Mouse (Mus musculus): ENCODE measurements around the gene 1700029F12Rik. TPM values are rescaled to one million over a fixed set of nuclear protein-coding genes. Genes with fewer than 3 reads are reported as not detected.

1700029F12Rik gene
- total RNA-seq, 2 experiments from 2014 or later: not detected

DNA sequence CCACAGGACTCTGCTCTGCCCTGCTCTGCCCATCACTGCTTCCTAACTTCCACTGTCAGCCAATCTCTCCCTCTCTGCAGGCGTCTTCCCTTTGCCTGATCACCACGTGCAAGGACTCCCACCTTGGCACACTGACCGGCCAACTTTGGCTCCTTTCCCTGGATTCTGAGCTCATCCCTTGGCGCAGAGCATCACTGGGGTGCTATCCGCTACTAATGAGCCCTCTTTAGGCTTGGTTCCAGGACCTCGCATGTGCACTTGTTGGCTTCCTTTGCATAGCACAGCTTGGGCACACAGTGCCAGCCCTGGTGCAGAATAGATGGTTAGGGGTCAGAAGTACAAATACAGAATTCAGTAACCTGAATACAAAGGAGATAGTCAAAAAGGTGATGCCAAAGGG is 17.0 kb upstream of the 1700029F12Rik start:
- intact Hi-C loops (cut with DNase I): loop anchor here (10.0 kb wide), 2 partner anchors 196 to 316 kb away; no protein-coding TSS in a partner anchor

DNA sequence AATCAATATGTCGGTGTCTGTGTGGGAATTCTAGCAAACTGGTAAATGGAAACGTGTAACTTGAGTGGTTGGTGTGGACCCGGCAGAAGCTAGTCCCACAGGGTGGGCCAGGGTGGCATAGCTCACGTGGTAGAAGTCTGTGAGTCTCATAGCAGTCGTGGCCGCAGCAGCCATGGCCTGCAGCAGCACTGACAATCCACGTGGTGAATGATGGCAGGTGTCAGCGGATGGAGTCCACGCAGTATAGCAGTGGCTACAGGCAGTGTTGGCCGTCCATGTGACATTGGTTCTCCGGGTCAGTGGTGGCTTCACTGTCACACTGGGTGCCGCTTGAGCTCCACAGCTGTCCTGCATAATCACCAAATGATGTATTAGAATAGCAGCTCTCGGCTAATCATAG is 4.1 kb downstream of the 1700029F12Rik start:
- DNase-seq: no peak

More for the DNA sequence above, 17.0 kb upstream of the 1700029F12Rik start:
- DNase-seq: peak; percentile 94

DNA sequence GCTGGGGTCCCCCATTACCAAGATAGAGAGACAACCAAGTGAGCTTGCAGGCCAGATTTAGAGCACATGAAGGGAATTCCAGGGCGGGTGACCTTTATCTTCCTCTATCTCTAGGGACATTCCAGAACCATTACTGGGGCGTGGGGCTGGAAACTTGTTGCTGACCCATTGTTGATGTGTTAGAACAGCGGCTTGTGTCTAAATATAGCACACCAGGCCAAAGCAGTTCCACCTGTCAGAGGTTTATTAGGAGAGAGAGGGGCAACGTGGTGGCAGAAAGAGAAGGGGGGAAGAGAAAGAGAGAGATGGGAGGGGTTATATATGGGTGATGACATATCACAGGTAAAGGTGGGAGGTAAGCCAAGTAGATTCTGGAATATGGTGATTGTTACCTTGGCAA is 12.3 kb downstream of the 1700029F12Rik start:
- no peak for DNase-seq
- intact Hi-C loops (cut with DNase I): no loop called here

More for the DNA sequence above, 4.1 kb downstream of the 1700029F12Rik start:
- intact Hi-C loops (cut with DNase I): no loop called here

DNA sequence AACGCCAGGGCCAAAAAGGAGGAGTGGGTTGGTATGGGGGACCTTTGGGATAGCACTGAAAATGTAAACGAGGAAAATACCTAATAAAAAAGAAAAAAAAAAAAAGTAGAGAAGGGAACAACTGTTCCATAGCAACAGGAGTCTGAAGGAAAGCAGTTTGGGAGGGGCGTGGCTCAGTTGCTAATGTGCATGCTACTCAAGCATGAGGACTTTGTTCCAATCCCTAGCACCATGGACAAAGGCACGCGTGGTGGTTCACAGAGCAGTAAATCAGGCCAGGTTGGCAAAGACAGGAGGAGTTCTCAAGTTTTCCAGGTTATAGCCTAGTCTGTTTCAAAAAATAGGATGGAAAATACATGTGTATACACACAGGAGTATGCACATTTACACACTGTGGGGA is 14.0 kb downstream of the 1700029F12Rik start:
- no peak for DNase-seq

DNA sequence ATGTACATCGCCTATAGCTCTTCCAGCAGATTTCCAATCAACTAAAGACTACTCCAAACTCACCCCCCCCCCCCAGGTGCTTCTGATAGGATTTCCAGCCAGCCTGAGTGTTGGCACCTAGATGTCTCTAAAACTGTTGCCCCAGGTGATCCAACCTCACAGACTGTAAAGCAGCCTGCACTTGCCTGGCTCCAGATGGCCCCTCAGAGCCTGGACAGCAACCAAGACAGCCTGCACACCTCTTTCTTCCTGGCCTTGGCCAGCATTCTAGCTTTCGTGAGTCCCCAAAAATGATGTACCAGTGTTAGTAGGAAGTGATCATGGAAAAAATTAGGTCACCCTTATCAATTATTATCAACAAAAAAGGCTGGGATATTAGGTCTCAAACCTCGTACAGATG is 16.5 kb downstream of the 1700029F12Rik start:
- intact Hi-C loops (cut with DNase I): no loop called here
- DNase-seq: peak; percentile 32

More for the DNA sequence above, 14.0 kb downstream of the 1700029F12Rik start:
- intact Hi-C loops (cut with DNase I): no loop called here

DNA sequence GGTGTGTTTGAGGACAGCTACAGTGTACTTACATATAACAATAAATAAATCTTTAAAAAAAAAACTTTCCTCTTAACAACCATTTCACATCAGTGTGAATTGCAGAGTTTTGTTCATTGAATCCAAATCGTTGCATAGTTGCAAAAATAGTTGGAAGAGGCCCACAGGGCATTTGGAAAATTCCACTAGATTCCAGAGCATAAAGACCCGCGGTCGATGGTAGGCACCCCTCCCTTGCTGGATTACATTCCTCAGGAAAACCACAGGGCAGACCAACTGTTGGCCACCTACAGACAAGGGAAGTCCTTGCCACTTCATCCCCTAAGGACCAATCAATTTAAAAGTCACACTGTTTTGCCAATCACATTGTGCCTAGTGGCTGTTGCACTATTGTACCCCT is 19.8 kb downstream of the 1700029F12Rik start:
- no peak for DNase-seq
- intact Hi-C loops (cut with DNase I): no loop called here

DNA sequence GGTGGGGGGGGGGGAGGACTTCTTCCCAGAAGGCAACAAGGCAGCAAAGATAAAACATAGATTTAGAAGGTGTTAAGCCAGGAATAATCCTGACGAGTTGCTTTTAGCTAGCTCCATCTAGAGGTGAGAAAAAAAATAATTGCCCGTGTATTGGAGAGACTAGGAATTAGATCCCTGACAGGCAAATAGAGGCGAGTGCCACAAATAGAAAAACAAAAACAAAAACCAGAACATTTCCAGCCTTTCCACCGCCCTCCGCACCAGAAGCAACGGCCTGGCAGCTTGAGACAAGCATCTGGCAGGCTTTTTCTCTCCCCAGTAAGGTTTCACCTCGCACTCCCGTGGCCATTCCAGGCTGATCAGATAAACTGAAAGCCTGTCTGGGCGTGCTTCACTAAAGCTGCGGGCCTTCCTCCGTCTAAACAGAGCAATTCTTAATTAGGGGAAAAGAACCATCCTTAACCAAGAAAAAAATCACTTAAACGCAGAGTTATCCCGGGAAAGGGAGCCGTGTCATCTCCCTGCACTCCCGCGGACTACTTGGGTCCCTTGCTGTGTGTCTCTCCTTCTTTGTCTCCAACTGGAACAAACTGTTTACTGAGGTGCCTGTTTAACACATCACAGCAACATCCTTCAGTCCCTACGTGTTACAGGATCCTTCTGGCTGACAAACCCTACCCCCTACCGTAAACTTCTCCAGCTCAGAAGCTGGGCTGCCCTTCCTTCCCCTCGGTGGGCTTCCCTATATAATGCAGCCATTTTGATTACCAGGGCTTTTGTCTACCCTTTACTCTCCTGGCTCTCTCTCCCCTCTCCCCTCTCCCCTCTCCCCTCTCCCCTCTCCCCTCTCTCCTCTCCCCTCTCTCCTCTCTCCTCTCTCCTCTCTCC is 25.7 kb downstream of the 1700029F12Rik start:
- intact Hi-C loops (cut with DNase I): loop anchor here (5.0 to 10.0 kb wide), 2 partner anchors 81 to 154 kb away; no protein-coding TSS in a partner anchor
- DNase-seq: peak; percentile 18

DNA sequence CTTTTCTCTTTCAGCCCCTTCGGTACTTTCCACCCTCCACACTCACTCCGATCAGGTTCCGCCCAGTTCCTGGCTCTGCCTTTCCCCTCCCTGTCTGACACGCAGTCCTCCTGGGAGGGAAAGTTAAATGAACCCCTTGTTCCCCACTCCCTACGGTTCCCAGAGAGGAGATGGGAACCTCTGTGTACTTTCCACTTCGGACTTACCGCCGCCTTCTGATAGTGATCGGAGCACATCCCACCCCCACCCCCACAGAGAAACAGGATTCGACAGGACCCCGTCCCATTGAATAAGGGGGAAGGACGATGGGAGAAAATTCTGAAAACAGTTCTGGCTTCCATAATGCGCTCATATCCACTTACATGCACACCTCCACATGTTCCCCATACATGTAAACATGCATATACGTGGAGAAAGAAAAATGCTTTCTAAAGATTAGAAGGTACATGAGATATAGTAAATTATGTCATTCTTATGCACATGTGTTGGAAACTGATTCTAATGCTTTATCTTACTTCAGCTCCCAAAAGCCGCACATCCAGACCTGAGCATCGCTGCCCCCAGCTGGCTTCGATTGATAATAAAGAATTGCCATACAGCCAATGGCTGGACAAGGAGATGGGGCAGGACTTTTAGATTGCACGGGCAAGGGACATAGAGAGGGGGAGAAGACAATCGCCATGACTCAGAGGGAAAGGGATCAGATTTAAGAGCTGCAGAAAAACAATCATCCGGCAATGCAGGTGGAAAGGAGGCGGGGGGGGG is 26.5 kb downstream of the 1700029F12Rik start:
- peak; percentile 20 for DNase-seq
- intact Hi-C loops (cut with DNase I): loop anchor here (5.0 to 10.0 kb wide), 2 partner anchors 80 to 153 kb away; no protein-coding TSS in a partner anchor

DNA sequence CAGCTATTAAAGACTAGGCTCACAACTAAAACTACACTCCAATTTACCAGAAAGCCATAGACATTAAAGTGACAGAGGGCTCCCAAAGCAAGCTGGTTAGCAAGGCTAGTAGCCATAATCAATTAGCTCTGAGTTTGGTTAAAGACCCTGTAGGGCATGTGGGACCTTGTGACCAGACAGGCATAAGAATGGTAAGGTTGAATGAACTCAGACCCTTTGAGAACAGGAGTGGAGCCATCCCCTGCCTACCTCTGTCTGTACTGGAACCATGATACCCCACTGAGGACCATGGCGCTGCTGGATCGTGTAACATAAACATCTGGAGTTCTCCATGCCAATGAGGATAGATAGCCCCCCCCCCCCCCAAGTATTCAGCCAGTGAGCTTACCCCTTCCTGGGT is 27.4 kb downstream of the 1700029F12Rik start:
- intact Hi-C loops (cut with DNase I): loop anchor here (5.0 to 10.0 kb wide), 2 partner anchors 79 to 152 kb away; no protein-coding TSS in a partner anchor
- DNase-seq: no peak

DNA sequence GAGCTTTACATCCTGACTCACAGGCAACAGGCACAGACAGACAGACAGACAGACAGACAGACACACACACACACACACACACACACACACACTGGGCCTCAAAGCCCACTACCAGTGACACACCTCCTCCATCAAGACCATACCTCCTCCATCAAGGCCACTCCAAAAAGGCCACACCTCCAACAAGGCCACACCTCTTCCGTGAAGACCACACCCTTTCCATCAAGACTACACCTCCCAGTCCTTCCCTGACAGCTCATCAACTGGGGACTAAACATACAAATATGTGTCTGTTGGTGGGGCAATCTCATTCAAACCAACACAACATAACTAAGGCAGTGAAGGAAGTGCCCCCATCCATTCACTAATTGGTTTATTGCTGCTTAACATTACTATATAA is 37.1 kb downstream of the 1700029F12Rik start:
- no peak for DNase-seq
- intact Hi-C loops (cut with DNase I): no loop called here

DNA sequence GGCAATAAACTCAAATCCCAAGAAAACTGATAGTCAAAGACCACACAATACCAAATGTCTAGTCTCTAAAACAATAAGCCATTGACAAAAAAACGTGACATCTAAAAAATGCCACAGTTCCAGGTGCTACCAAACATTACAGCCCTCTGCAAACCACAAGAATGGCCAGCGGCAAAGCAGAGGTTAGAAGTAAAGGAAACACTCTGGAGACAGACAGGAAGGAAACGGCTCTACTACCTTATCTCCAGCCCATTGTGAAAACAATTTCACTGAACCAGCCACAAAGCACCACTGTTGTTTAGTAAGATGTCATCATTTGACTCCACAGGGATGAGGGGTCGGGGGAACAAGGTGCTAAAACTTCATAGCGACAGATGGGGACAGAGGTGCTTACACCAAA is 38.9 kb downstream of the 1700029F12Rik start:
- DNase-seq: no peak
- intact Hi-C loops (cut with DNase I): no loop called here

DNA sequence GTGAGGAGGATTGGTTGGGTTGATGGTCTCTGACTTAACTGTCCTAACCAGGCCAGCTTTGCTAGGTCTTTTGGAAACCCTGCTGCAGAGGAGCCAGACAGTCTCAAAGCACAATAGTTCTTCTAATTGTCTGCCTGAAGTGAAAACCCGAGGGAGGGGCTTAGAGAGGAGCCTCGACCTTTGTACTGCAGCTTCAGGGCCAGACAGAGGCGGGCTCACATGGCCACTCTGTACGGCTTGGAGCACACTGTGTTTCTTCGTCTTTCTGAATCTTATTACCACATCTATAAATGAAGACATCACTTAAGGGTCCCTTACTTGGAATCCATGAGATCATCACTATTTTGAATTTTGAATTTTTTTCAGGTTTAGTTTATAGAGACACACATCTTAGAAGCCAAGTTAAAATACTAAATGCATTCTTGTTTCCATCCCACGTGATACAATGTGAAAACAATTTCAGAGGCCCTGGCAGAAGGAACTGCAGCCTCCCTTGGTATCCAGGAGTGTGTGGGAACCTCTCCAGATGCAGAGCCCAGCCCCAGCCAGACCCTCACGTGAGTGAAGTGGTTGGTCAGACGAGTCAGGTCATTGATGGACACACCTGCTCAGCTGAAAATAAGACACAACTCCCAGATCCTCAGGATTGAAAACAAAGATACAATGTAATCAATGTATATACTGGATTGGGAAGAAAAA is 40.7 kb downstream of the 1700029F12Rik start:
- no peak for DNase-seq
- intact Hi-C loops (cut with DNase I): no loop called here

DNA sequence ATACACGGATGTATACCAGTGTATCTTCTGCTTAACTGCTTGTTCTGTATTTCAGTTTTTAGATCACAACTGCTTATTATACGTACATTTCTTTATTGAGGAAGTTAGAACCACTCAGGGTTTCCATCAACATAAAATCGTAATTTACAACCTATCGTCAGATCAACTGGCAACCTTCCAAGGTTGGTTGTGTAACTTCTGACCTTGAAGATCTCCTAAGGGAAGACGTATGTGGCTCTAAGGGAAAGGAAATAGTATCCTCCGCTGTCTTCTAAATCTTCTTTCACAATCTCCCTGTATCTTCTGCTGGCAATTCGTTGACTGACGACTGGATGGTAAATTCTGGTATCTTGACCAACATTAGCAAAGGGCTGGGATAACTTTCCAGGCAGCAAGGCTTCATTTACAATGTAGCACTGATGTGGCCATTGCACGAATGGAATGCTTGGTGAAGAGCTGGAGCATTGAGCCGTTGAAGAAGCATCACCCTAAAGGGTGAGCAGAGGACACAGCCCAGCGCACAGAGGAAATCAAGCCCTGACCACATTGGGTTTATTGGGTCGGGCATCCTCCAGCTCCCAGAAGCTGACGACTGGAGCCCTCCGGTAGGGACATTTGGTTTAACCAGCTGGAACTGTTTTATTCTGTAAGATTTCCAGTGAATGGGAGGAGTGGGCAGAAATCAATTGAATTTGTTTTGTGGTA is 43.4 kb downstream of the 1700029F12Rik start:
- no peak for DNase-seq
- intact Hi-C loops (cut with DNase I): no loop called here

DNA sequence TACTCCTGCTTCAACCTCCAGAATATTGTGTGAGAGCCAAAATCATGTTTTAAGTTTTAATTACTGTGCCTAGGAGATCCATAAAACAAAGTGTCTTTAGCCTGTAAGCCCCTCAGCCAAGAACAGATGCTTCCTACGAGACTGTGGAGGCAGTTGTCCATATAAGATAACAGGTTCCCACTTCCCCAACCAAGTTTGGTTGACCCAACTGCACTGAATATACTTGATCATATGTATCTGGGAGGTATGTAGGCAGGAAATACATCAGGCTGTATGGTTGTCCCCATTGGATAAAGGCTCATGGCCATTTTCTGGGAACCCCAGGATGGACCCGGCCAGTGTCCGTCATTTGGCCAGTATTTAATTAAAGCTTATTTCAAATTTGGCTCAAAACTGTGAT is 44.1 kb downstream of the 1700029F12Rik start:
- no peak for DNase-seq
- intact Hi-C loops (cut with DNase I): no loop called here

DNA sequence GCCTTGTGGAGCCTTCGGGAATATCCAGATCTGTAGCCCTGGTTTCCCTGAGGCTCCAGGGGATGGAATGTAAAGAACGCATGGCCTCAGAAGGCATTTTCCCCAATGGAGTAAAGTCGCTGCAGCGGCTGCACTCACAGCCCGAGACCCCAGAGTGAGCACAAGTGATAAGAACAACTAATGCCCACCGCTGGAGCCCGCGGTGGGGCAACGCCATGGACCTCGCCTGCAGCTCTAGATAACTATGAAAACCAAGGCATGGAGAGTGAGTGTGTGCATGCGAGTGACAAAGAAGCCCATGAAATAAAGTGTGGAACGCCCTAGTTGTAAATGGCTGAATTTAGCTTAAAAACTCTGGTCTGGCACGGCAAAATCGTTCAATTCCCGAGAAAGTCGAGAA is 45.0 kb downstream of the 1700029F12Rik start:
- intact Hi-C loops (cut with DNase I): no loop called here
- no peak for DNase-seq

DNA sequence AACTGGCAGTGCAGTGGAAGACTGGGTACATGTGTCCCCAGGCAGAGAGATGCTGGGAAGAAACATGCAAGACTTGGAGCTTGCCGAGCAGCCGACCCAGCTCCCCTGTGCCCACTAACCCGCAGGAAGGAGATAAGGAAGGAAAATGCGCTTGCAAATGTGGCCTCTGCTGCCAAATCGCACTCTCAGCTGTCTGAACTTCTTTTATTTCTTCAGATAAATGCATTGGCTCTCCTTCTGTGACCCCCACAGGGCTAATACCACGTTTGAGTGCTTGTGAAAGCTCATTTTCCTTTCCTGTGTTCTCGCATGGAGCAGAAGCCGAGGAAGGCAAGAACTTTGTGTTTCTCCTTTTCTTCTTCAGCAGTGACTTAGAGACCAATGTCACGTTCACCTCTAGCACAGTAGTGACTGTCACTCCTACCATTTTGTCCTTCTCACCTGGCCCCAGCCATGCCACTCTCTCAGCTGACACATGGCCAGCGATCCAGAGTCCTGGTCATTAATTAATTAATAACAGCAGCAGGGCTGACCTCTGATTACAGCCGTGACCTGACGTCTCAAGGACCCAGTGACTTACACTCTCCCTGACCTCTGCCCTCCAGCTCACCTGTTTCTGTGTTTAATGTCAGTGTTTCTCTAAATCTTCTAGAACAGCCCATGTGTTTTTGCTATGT is 48.4 kb downstream of the 1700029F12Rik start:
- intact Hi-C loops (cut with DNase I): no loop called here
- DNase-seq: no peak

DNA sequence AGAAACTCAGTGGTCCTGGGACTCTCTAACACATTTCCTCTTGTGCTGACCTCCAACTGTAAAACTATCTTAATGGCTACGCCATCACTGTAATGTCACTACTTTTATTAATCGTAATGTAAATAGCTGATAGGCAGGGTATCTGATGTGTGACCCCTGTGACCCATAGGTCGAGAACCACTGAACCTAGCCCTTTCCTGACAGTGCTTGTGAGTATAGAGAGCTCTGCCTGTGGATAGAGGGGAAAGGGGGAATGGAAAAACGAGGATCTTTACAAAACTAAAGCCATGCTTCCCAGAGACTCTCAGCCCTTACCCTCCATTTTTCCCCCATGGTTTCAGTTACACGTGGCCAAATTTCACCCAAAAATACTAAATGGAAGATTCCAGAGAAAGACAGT is 49.5 kb downstream of the 1700029F12Rik start:
- intact Hi-C loops (cut with DNase I): no loop called here
- no peak for DNase-seq

DNA sequence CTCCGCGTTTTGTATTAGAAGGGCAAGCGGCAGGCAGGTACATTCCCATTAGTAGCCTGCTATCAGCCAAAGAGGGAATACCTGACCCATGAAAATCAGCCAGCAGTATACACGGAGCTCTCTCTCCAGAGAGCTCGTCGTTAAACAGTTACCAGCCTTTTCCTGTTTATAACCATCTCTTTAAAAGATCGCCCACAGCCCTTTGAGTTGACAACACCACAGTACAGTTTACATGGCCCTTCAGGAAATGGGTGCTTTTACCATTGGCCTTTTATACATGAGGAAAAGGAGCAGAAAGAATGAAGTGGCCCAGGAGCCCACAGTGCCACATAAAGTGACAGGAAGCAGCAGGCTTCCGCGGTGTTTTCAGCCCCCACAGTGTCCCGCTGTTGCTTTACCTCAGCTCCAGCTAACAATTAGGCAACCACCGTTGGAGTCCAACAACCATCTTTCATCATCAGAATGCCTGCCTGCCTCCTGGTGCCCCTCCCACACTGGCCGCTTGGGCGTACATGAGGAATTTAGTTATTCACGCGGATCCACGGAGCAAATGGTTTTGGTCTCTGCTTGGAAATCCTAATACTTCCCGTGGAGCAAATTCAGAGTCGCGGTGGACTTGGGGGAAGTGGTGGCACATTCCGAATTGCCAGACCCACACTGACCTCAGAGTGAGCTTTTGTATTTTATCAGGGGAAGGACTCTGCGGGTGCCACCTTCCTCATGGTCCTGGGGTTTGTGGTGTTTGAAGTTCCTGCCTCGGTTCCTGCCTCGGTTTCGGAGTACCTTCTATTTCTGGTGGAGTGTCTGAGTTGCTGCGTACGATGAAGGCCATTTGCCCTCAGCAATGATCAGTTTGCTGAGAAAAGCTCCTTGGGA is 50.7 kb downstream of the 1700029F12Rik start:
- no peak for DNase-seq
- intact Hi-C loops (cut with DNase I): no loop called here

DNA sequence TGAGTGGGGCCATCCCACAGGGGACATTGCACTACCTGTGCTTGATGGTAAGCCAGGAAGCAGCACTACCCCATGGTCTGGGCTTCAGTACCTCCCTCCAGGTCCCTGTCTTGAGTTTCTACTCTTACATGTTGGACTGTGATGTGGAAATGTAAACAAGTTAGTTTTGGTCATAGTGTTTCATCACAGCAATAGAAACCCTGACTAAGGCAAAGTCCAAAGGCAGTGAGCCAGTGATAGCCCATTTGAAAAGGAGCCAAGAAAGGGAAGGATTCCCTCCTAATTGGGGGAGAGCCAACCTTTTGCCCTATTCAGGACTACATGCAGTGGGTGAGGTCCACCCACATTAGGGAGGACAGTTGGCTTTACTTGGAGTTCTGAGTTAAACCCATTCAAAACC is 53.6 kb downstream of the 1700029F12Rik start:
- DNase-seq: no peak
- intact Hi-C loops (cut with DNase I): no loop called here

Data from left cerebral cortex, postnatal 4 days (tissue).